Mouse (Mus musculus) kidney, postnatal 4 days (tissue): ENCODE measurements around the gene Nutf2-ps1.

Source experiments
- DNase-seq, 2 experiments: peaks; one replicate each; pipeline ENCODE4 v3.0.0; 2021; ENCODE audit warnings: mixed read lengths in 2 of 2

Gene Nutf2-ps1

GRCm38 (mm10) chr19:53568553-53568952, 20.3 kb downstream of the Nutf2-ps1 start:
- no peak for DNase-seq

- no peak for DNase-seq
Observed at GRCm38 (mm10) chr19:53567864-53568263, 21.0 kb downstream of the Nutf2-ps1 start.

DNA sequence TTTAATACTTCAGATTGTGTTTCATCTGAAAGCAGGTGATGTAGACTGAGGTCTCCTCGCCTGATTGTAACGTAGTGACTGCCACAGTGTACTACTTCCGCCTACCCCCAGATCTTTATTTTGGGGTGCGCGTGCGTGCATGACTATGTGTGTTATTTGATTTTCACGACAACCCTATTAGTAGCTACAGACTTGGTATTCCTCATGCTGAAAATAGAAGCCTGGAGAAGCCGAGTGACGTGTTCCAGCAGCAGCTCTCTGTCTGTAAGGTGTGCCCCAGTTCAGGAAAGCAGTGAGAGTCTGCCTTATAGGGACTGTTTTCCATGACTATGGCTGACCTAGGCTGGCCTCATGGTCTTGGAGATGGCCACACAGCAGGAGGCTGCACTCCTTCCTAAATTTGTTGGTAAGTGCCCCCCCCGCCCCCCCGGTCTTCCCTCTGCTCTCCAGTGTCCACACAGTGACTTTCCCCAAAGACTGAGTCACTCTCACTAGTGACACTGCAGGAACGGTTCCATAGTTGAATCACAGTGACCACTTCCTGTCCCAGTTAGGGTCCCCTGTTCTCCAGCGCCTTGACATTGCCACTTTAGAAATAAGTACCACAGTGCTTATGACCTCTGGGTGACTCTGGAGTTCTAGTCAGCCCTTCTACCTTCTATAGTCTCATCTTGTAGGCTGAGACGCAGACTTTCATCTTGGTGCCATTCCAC, 23.1 kb downstream of the Nutf2-ps1 start:
- no peak for DNase-seq

DNA sequence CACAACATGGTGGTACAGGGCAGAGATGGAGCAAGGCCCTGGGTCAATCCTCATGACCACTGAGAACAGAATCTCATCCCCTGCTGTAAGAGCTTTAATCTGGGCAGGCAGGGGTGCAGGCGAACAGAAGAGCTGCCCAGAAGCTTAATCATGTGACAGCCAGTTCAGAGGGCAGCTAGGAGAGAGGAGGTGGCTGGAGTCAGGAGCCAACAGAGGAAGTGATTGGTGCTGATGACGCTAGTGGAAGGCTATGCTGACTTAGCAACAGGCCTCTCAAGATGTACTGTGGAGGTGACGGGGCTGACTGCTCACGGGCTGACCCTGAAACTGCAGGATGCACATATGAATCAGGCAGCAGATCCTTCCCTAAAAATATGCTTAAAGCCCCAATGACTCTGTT, 24.7 kb downstream of the Nutf2-ps1 start:
- DNase-seq = no peak

GRCm38 (mm10) chr19:53560436-53560835, 28.4 kb downstream of the Nutf2-ps1 start:
- no peak for DNase-seq

DNA sequence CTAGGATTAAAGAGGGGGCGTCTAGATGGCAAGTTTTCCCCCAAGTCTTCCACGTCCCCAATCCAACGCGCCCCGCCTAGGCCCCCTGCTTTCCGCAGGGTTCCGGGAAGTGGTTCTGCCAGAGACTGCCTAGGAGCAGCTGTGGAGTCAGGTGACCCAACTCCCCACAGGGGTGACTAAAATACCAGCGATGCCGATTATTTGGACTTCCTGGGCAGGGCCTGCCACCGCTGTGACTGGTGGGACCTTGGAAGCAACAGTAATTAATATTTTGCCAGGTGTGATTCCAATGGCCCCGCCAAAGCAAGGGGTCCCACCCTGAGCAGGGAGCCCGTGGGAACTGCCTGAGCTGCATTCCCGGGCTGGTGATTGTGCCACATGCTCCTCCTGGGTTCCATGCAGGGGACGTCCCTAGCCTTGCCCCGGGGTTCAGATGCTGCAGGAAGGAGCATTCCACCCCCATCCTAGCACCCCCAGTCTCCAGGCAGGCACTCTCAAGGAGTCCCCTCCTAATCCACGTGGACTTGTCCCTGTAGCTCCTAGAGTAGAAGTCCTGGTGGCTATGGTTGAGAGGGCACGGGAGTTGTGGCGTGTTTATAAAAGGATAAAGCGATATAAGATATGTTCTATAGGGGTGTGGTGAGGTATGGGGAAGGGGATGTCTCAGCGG, 31.5 kb downstream of the Nutf2-ps1 start:
- peak; percentile 39 to 60 for DNase-seq

DNA sequence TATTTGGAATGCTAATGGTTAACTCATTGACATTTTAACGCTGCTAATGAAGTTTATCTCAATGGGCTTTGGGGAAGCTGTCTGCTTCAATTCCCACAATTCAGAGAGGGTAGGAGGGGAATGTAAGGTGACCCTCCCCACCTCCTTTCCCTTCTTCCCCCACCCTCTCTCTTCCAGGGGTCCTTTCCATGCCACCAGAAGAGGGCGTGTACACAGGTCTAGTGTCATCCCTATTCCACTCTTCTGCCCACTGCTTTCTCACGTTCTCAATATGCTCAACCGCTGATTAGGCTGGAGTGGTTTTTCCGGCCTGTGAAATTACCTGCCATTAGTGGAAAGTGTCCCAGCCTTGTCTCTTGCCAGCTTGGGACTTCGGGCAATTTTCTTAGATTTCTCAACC, 32.0 kb downstream of the Nutf2-ps1 start:
- no peak for DNase-seq

DNA sequence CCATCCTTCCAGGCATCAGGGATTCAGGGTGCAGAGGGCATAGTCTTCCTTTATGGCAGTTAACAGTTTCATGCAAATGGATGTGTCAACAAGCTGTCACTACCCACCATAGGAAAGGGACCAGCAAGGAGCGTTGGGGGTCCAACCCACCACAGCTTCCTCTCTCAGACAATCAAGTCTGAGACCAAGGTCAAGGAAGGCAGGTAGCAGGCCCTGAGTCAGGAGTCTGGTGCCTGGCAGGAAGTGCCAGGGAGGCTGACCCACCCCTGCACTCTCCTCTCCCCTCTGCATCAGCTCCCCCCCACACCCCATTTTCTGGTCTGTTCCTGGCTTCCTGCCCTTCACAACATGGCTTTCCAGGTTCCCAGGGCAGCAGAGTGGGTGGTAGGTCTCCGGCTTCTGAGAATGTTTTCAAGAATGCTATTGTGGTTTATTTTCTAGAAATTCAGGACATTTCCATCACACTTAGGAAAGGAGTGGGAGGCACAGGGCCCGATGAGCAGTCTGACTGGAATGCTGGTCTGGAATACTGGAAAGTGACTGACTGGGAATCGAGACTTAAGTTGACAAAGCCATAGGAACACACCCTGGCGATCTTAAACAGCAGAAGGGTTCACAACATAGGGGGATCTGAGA, 33.8 kb downstream of the Nutf2-ps1 start:
- DNase-seq = no peak

DNA sequence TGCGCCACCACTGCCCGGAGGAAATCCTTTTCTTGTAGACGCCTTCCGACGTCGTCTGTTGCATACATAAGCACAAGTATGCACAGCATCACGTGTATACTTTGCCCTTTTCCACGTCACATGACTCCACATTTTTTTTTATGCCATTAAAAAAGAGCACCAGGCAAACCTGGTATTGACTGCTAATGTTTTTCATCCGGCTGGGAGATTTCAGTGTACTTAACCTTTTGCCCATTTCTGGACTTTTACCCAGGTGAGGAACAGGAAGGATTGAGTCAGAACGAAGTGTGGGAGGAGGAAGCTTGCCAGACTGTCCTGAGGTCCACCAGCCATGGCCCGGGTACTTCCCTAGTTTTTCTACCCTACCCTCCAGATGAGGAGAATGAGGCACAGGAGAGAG, 34.5 kb downstream of the Nutf2-ps1 start:
- DNase-seq = no peak

- DNase-seq = peak in 1 of 2 experiments; percentile 37
Observed at GRCm38 (mm10) chr19:53552795-53553194, 36.1 kb downstream of the Nutf2-ps1 start.

DNA sequence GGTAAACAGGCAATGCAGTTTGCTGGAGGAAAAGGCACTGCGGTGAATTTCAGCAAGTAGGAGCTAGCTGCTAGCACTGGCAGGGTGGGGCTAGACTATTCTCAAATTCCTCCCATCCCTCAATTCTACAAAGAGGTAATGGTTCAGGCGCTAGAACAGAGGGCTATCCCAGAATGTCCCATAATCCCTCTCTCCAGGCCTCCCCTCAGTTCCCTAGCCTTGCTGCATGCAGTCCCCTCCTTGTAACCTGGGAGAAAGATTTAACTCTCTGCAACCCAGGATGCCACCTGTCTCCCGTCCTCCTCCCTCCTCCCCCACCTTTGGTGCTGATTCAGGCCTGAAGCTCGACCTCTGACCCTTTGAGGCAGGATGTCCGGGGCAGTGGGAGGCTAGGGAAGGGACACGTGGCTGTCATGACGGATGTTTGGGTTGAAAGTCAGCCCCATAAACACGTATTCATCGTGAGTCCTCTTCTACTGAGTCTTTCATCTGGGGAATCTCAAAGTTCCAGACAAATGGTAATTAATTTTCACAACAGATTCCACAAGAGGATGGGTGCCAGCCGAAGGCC, 36.6 kb downstream of the Nutf2-ps1 start:
- peak in 1 of 2 experiments; percentile 24 for DNase-seq

- no peak for DNase-seq
Observed at GRCm38 (mm10) chr19:53550972-53551371, 37.9 kb downstream of the Nutf2-ps1 start.

- DNase-seq = no peak
Observed at GRCm38 (mm10) chr19:53547597-53547996, 41.3 kb downstream of the Nutf2-ps1 start.

GRCm38 (mm10) chr19:53544923-53545561, 43.8 kb downstream of the Nutf2-ps1 start:
- DNase-seq = no peak

GRCm38 (mm10) chr19:53543602-53544001, 45.3 kb downstream of the Nutf2-ps1 start:
- DNase-seq = no peak

- no peak for DNase-seq
Observed at GRCm38 (mm10) chr19:53539296-53539695, 49.6 kb downstream of the Nutf2-ps1 start.

DNA sequence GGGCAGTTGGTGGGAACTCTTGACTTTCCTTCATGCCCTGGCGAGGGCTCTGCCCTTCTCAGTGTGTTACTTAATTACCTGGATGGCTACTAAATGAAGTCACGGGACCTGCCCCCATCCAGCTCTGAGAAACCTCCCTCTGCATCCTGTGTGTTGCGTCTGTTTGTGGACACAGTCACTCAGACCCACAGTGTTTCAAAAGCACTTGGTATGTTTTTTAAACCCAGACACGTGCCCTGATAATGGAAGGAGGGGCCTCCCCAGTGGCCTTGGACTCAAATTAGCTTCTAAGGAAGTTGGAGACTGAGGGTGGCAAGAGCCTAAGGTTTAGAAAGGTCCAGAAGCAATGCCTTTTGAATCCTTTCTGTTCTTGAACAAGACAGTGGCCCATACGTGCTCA, 50.1 kb downstream of the Nutf2-ps1 start:
- DNase-seq = peak; percentile 39 to 61
